Mouse (Mus musculus): Measurements from ENCODE around the gene Zfp791. TPM values are rescaled to one million over a fixed set of nuclear protein-coding genes. Genes with fewer than 3 reads are reported as not detected.

Gene Zfp791
- polyA plus RNA-seq, 1 experiment from 2014 or later, result 4.6 TPM

DNA sequence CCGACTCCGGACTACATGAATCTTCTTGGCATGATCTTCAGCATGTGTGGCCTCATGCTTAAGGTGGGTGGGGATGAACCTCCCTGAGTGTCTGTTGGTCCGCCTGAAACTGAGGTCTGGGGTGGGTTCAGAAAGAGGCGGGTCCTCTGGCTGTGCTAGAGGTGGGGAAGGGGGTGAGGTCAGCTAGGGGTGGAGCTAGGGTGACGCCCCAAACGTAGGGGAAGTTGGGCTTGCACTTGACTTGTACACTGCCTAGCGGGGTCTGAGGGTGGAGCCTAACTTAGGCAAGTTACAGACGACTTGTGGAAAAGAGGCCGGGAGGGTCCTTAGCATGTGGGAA is 41.7 kb downstream of the Zfp791 start, which contains the start of gene Wdr83:
Gene Wdr83 (minus strand): TSS at position 91 of the 340 bp plus-strand sequence.
- Histone ChIP-seq H3K27ac (replicated peaks) (peak within 1 kb of the TSS; percentile 51), H3K4me2 (peak within 1 kb of the TSS; percentile 92), H3K27me3 (no peaks in the 10 kb centered on the region), H3K9ac (peak within 1 kb of the TSS; percentile 86), H3K36me3 (peaks cover 20% of the 10 kb centered on the region), H3K4me3 (peak within 1 kb of the TSS; percentile 72), H3K4me1 (replicated peaks) (peaks cover 38% of the 10 kb centered on the region), H3K9me3 (no peaks in the 10 kb centered on the region)
- peak; percentile 35; the same call in 1 of the 2 replicates for ATAC-seq (ENCODE audit: low FRiP score, low read depth)
- 2% methylated on average over 9 of the region's 9 CpGs for WGBS

DNA sequence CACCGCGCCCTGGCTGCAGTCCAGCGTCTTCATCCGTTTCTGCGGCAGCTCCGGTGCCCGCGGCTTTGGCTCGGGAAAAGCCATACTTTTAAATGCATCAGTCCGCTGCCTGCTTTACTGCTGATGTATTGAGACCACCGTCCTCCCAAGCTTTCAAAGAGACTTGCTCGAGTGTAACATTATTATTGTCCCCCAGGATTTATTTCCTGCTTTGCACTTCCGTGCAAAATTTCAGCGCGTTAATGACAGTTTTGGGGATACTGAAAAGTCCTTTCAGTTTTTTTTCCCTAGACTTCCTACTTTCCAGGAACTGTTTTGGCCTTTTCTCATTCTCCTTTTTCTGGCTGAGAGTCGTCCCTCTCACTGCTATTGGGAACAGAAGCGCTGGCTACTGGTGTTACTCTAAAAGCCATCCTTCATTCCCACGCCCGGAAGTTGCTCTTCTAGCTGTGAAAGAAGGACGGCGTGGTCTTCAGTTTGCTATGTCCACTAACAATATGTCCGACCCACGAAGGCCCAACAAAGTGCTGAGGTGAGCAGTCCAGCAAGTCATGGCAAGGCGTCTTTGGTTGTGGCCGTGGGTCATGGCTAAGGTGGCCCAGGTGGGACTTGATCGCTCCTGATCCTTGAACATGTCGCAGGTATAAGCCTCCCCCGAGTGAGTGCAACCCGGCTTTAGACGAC is 42.2 kb downstream of the Zfp791 start, which contains the start of gene Wdr83os:
Gene Wdr83os (plus strand): TSS at position 209 of the 684 bp plus-strand sequence.
- peak within 1 kb of the TSS; percentile 51 for H3K27ac ChIP-seq (replicated peaks)
- peak within 1 kb of the TSS; percentile 72 for H3K4me3 ChIP-seq
- peak within 1 kb of the TSS; percentile 92 for H3K4me2 ChIP-seq
- H3K9ac ChIP-seq, result peak within 1 kb of the TSS; percentile 86
- under 1% methylated on average over 30 of the region's 30 CpGs for WGBS
- peaks cover 38% of the 10 kb centered on the region for H3K4me1 ChIP-seq (replicated peaks)
- H3K9me3 ChIP-seq, result no peaks in the 10 kb centered on the region
- ATAC-seq (ENCODE audit: low FRiP score, low read depth), result peak; percentile 16; the same call in 1 of the 2 replicates
- H3K27me3 ChIP-seq, result no peaks in the 10 kb centered on the region
- H3K36me3 ChIP-seq, result peaks cover 25% of the 10 kb centered on the region

DNA sequence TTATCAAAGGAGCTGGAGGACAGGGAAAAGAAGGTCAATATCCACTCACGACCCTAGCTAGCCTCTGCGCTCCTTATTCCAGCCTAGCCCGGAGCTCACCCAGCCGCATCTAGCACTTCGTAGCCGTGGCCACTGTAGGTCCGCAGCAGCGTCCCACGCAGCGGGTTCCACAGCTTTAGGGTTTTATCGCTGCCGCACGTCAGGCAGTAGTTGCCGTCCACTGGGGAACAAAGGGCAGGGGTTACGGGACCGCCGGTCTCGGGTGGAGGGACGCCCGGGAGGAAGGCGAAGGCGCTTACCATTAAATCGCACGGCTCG is 42.7 kb downstream of the Zfp791 start:
- H3K4me1 ChIP-seq (replicated peaks), result peaks cover 38% of the 10 kb centered on the region
- H3K9me3 ChIP-seq, result no peaks in the 10 kb centered on the region
- WGBS, result under 1% methylated on average over 25 of the region's 25 CpGs
- peak overlapping the region; percentile 92 for H3K4me2 ChIP-seq
- peak overlapping the region; percentile 51 for H3K27ac ChIP-seq (replicated peaks)
- H3K9ac ChIP-seq, result peak overlapping the region; percentile 86
- peak overlapping the region; percentile 72 for H3K4me3 ChIP-seq
- peaks cover 30% of the 10 kb centered on the region for H3K36me3 ChIP-seq
- no peak for ATAC-seq (ENCODE audit: low FRiP score, low read depth)
- H3K27me3 ChIP-seq, result no peaks in the 10 kb centered on the region

DNA sequence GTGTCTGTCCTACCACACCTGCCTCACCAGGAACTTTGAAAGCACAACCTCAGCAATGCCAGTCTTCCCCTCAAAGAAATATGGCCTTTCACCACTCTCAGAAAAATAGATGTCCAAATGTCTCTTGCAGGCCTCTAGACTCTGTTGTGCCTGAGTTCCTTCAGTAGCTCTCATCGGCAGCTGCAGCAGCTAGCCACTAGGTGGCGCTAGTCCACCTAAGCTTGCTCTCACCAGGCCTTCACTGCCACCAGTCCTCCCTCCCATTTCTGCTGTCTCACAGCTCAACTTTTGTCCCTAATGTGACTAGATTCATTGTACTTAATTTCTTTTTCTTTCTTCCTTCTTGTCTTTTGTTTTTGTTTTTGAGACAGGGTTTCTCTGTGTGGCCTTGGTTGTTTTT is 45.9 kb downstream of the Zfp791 start:
- ATAC-seq (ENCODE audit: low FRiP score, low read depth), result peak; percentile 50; the same call in 1 of the 2 replicates
- peaks cover 30% of the 10 kb centered on the region for H3K4me1 ChIP-seq (replicated peaks)
- peaks cover 47% of the 10 kb centered on the region for H3K36me3 ChIP-seq
- no peak overlapping the region for H3K4me2 ChIP-seq
- no peak overlapping the region for H3K27ac ChIP-seq (replicated peaks)
- H3K9me3 ChIP-seq, result no peaks in the 10 kb centered on the region
- no peak overlapping the region for H3K4me3 ChIP-seq
- H3K27me3 ChIP-seq, result no peaks in the 10 kb centered on the region
- WGBS, result 0% methylated on average over 2 of the region's 2 CpGs
- 0 out of 2 replicates have a peak overlapping the region, but pooled peaks have one; percentile 18 for H3K9ac ChIP-seq

DNA sequence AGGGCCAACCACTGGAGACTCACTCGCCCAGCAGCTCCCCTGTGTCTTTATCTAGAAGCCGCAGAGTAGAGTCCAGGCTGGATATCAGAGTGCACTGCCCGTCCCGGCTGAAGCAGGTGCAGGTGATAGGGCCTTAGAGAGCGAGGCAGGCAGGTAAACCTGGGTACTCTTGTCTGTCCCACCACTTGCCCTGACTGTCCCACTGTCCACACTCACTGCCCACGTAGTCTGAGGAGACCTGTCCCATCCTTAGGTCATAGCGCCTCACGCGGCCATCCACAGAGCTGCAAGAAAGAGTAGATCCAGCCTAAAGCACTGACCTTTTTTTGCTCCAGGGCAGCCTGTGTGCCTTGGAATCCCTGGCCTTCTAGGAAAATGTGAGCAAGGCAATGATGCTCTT is 46.9 kb downstream of the Zfp791 start:
- H3K27ac ChIP-seq (replicated peaks), result no peak overlapping the region
- H3K4me3 ChIP-seq, result no peak overlapping the region
- peaks cover 47% of the 10 kb centered on the region for H3K36me3 ChIP-seq
- no peak overlapping the region for H3K4me2 ChIP-seq
- ATAC-seq (ENCODE audit: low FRiP score, low read depth), result no peak
- H3K9ac ChIP-seq, result no peak overlapping the region
- peaks cover 24% of the 10 kb centered on the region for H3K4me1 ChIP-seq (replicated peaks)
- no peaks in the 10 kb centered on the region for H3K27me3 ChIP-seq
- WGBS, result 74% methylated on average over 9 of the region's 9 CpGs
- H3K9me3 ChIP-seq, result no peaks in the 10 kb centered on the region

DNA sequence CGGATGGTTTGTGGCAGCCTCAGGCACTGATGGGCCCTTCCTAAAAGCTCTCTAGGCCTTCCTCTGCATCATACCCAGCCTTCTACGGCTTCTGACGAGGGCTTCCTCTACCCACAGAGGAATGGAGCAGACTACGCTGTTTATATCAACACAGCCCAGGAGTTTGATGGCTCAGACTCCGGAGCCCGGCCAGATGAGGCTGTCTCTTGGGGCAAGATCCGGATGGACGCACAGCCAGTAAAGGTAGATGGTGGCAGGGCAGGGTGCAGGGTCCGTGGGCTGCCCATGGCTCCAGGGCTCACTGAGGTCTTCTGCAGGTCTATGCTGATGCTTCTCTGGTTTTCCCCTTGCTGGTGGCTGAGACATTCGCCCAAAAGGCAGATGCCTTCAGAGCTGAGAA is 48.3 kb downstream of the Zfp791 start:
- no peaks in the 10 kb centered on the region for H3K9me3 ChIP-seq
- no peaks in the 10 kb centered on the region for H3K27me3 ChIP-seq
- peaks cover 24% of the 10 kb centered on the region for H3K4me1 ChIP-seq (replicated peaks)
- H3K4me2 ChIP-seq, result no peak overlapping the region
- 96% methylated on average over 10 of the region's 10 CpGs for WGBS
- H3K36me3 ChIP-seq, result peaks cover 47% of the 10 kb centered on the region
- no peak for ATAC-seq (ENCODE audit: low FRiP score, low read depth)
- H3K27ac ChIP-seq (replicated peaks), result no peak overlapping the region
- no peak overlapping the region for H3K4me3 ChIP-seq
- no peak overlapping the region for H3K9ac ChIP-seq

DNA sequence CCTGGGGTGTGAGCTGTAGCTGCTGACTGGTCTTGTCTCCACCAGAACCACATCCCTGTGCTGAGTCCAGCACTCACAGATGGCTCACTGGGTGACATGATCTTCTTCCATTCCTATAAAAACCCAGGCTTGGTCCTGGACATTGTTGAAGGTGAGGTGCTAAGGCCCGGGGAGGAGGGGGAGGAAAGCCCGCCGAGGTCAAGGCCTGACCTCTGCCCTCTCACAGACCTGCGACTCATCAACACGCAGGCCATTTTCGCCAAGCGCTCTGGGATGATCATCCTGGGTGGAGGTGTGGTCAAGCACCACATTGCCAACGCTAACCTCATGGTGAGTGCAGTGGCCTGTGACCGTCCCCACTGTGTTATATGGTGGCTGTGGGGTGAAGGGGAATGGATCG is 48.7 kb downstream of the Zfp791 start:
- WGBS, result 89% methylated on average over 10 of the region's 10 CpGs
- peaks cover 47% of the 10 kb centered on the region for H3K36me3 ChIP-seq
- no peak for ATAC-seq (ENCODE audit: low FRiP score, low read depth)
- H3K27ac ChIP-seq (replicated peaks), result no peak overlapping the region
- H3K4me1 ChIP-seq (replicated peaks), result peaks cover 21% of the 10 kb centered on the region
- H3K4me2 ChIP-seq, result no peak overlapping the region
- H3K9ac ChIP-seq, result no peak overlapping the region
- no peak overlapping the region for H3K4me3 ChIP-seq
- H3K9me3 ChIP-seq, result no peaks in the 10 kb centered on the region
- H3K27me3 ChIP-seq, result no peaks in the 10 kb centered on the region

DNA sequence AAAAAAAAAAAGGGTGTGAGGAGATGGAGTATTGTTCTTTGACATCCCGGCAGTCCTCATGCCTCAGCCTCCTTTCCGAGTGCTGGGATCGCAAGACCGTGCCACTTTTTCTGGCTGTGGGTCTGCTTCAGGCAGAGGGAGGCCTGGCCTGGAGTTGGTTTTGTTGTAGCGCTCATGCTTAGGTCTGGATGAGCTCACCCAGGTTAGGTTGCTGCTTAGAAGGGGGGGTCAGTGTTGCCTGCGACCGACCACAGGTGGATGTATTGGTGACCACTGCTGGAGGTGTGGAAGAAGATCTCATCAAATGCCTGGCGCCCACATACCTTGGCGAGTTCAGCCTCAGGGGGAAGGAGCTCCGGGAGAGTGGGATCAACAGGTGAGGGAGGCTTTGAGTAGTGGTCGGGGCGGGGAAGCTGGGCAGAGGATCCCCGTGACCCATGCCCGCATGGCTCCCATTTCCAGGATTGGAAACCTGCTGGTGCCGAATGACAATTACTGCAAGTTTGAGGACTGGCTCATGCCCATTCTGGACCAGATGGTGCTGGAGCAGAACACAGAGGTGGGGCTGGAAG is 49.8 kb downstream of the Zfp791 start:
- Histone ChIP-seq H3K9ac (no peak overlapping the region), H3K9me3 (no peaks in the 10 kb centered on the region), H3K27ac (replicated peaks) (no peak overlapping the region), H3K27me3 (no peaks in the 10 kb centered on the region), H3K4me1 (replicated peaks) (peaks cover 21% of the 10 kb centered on the region), H3K4me3 (no peak overlapping the region), H3K36me3 (peaks cover 40% of the 10 kb centered on the region), H3K4me2 (peak overlapping the region; percentile 79; the same call in 1 of the 2 replicates)
- no peak for ATAC-seq (ENCODE audit: low FRiP score, low read depth)
- 95% methylated on average over 15 of the region's 15 CpGs for WGBS

DNA sequence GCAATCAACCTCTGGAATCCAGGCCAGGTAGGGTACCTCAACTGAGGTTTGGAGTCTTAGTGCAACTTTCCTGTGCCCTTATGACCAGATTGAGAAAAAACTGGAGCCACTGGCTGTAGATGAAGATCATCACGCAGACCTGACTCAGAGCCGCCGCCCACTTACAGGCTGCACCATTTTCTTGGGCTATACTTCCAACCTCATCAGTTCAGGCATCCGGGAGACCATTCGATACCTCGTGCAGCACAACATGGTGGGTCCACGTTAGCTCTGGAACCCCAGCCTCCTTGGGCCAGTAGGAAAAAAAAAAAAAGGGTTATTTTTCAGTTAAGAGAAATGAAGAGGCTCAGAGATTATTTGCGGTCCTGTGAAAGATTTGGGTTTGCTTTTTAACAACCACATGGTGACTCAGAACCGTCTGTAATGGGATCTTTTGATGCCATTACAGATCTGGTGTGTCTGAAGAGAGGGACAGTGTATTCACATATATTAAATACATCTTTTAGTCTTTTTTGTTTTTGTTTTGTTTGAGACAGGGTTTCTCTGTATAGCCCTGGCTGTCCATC is 50.4 kb downstream of the Zfp791 start:
- peak overlapping the region; percentile 79 for H3K9ac ChIP-seq
- H3K9me3 ChIP-seq, result no peaks in the 10 kb centered on the region
- H3K4me3 ChIP-seq, result peak overlapping the region; percentile 90
- H3K4me2 ChIP-seq, result peak overlapping the region; percentile 79
- H3K36me3 ChIP-seq, result peaks cover 38% of the 10 kb centered on the region
- peak overlapping the region; percentile 95 for H3K27ac ChIP-seq (replicated peaks)
- H3K27me3 ChIP-seq, result no peaks in the 10 kb centered on the region
- peaks cover 21% of the 10 kb centered on the region for H3K4me1 ChIP-seq (replicated peaks)
- WGBS, result 43% methylated on average over 9 of the region's 9 CpGs
- no peak for ATAC-seq (ENCODE audit: low FRiP score, low read depth)

DNA sequence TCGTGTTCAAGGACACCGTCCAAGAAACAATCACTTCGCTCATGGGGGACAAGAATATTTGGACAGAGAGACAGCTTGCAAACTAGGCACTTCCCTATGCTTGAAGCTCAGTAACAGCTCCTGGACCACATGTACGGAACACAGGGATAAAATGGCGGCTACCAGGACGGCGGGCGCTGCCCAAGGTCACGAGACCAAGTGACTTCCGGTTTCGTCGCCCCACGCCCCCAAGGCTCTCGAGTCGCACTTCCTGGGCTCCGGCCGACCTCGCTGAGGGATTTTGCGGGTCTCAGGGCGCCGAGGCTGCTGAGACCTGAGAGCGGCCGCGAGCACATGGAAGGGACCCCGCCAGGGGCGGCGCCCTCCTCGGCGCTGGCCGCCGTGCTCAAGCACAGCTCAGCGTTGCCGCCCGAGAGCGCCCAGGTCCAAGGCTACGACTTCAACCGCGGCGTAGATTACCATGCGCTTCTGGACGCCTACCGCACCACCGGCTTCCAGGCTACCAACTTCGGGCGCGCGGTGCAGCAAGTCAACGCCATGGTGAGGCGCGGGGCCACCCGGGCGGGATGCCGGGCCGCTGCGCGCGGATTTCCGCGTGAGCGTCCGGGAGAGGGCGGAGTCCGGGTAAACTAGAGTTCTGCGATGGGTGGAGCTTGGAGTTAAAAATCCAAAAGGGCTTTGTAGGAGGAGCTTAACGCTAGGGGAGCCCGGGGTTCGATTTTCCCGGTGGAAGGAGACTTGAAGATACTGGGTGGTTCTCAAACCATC is 51.2 kb downstream of the Zfp791 start, which contains the start of gene Dhps:
Gene Dhps (plus strand): TSS at position 244 of the 768 bp plus-strand sequence.
- under 1% methylated on average over 68 of the region's 68 CpGs for WGBS

DNA sequence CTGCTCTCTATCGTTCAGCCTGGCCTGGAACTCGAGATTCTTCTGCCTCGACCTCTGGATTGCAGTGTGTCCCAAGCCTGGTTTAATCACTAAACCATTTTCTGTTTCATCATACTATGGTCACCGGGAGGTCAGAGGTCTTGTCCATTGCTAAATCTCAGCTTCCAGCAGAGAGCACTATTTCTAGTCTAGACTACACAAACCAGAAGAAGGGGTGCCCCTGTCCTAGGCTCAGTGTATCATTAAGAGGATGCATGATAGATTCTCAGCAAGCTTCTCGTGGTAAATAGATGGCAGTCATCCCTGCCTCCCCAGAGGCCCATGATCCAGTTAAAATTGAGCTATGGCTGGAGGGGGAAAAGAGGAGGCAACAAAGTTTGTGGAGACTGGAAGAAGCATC is 51.9 kb downstream of the Zfp791 start:
- Histone ChIP-seq H3K9ac (no peak overlapping the region), H3K36me3 (peaks cover 38% of the 10 kb centered on the region), H3K27ac (replicated peaks) (peak overlapping the region; percentile 95), H3K4me2 (peak overlapping the region; percentile 79), H3K27me3 (no peaks in the 10 kb centered on the region), H3K4me3 (peak overlapping the region; percentile 90), H3K9me3 (no peaks in the 10 kb centered on the region), H3K4me1 (replicated peaks) (peaks cover 21% of the 10 kb centered on the region)
- 82% methylated on average over 5 of the region's 5 CpGs for WGBS
- ATAC-seq (ENCODE audit: low FRiP score, low read depth), result no peak

More for the DNA sequence above, 51.2 kb downstream of the Zfp791 start, which contains the start of gene Dhps:
- peak within 1 kb of the TSS; percentile 90 for H3K4me3 ChIP-seq
- peaks cover 38% of the 10 kb centered on the region for H3K36me3 ChIP-seq
- H3K4me1 ChIP-seq (replicated peaks), result peaks cover 21% of the 10 kb centered on the region
- peak within 1 kb of the TSS; percentile 95 for H3K27ac ChIP-seq (replicated peaks)
- peak; percentile 89 for ATAC-seq (ENCODE audit: low FRiP score, low read depth)
- H3K9me3 ChIP-seq, result no peaks in the 10 kb centered on the region
- H3K27me3 ChIP-seq, result no peaks in the 10 kb centered on the region
- peak within 1 kb of the TSS; percentile 79 for H3K9ac ChIP-seq
- peak within 1 kb of the TSS; percentile 79 for H3K4me2 ChIP-seq

DNA sequence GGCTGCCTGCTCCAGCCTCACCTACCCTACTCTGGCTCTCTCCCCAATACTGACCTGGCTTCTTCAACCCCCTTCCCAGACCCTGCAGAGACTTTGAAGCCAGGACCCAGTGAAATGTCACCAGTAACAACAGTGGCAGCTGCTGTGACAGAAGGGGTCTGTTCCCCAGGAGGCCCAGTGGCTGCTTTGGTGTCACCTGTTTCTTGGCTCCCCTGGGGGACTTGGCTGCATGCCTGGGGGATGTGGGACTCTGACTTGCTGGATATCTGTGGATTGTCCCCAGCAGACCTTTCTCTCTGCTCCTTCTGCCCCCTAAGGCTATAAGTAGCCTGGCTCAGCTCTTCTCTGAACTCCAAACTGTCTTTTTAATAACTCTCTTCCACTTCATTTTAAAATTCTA is 54.9 kb downstream of the Zfp791 start, which contains the start of gene Gm5741:
Gene Gm5741 (minus strand): TSS at position 1 of the 400 bp plus-strand sequence.
- Histone ChIP-seq H3K4me1 (replicated peaks) (peaks cover 17% of the 10 kb centered on the region), H3K9ac (no peak within 1 kb of the TSS), H3K27me3 (no peaks in the 10 kb centered on the region), H3K36me3 (peaks cover 30% of the 10 kb centered on the region), H3K27ac (replicated peaks) (no peak within 1 kb of the TSS), H3K9me3 (no peaks in the 10 kb centered on the region), H3K4me3 (no peak within 1 kb of the TSS), H3K4me2 (no peak within 1 kb of the TSS)
- no peak for ATAC-seq (ENCODE audit: low FRiP score, low read depth)

All from hindbrain, embryonic 15.5 days (tissue).